Mouse (Mus musculus) lung, embryonic 15.5 days (tissue): Measurements from ENCODE around the gene Atp8b4. TPM values are rescaled to one million over a fixed set of nuclear protein-coding genes. Genes with fewer than 3 reads are reported as not detected.

ENCODE experiments used
- polyA plus RNA-seq: library from polyadenylated mRNA; unstranded; fragments of >200 nt; fragmentation: Nextera tagmentation; extraction: Ambion mirVana; gene quantifications from 2 replicates; pipeline ENCODE4 v1.2.1, GENCODE M21; 2015

Gene Atp8b4
- polyA plus RNA-seq, 1 experiment from 2014 or later: 1.2 TPM

Other genes with a start within 250 kb of the Atp8b4 start
- gene Slc27a2, start 51.7 kb upstream of the Atp8b4 start, polyA plus RNA-seq: 1.3 and 1.5 TPM in 2 replicates
- gene Hdc, start 118.6 kb upstream of the Atp8b4 start, polyA plus RNA-seq: 5.4 and 7.4 TPM in 2 replicates
- 61.8 and 62.0 TPM in 2 replicates for gene Gabpb1, start 175.7 kb upstream of the Atp8b4 start, polyA plus RNA-seq
- gene Usp8, start 206.7 kb upstream of the Atp8b4 start, polyA plus RNA-seq: 40.8 and 44.1 TPM in 2 replicates